Mouse (Mus musculus) monocyte, adult 2 months (primary cell): ENCODE results near the gene Steap3.

Experiments
- DNase-seq, 2 experiments: peaks; one replicate each; pipeline ENCODE4 v3.0.0; 2022; ENCODE audit warnings: low spot score in 2 of 2, low read depth in 1 of 2

Steap3 gene

DNA sequence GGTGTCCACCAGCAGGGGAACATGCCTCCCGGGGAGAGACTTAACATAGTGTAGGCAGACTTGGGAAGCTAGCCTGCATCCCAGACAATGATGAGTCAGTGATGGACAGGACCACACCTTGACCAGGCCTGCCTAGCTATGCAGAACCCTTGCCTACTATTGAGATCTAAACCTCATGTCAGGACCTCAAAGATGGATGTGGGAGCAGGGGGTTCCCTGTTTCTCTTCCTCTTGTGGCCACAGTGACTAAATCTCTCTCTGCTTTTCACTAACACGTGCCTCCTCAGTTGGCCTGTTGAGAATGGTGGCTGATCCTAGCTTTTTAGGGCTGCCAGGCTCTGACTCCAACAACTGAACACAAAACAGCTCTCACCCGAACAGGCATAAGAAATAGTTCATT is 70.0 kb downstream of the Steap3 start:
- peak; percentile 3 to 18 for DNase-seq

DNA sequence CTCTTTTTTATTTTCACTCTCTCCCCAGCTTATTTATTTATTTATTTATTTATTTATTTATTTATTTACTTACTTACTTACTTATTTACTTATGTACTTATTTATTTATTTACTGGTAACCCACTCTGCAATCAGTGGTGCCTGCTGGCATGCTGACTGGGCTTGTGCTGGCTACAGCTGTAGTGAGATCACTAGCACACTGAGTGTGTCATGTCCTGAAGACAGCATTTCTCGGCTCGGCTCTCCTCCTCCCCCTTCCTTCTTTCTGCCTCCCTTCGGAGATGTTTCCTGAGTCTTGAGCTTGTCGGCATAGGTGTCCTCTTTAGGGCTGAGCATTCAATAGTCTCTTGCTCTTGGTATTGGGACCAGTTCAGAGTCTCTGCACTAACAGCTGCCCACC is 73.6 kb downstream of the Steap3 start:
- DNase-seq, result no peak

DNA sequence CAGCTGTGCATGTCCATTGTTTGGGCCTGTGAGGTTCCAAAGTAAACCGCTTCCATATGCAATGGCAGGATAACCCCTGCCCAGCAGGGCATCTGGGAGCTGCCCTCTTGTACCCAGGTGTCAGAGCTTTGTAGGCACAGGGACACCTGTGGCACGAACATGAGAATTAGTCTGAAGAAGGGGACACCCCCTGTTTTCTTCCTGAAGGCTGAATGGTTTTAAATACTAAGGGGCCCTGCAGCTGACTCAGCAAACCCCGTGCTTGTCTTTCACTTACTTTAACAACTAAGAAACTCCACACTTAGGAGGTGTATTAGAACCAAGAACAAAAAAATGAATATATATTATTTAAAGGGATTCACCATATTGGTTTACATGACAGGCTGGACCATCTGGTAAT is 74.4 kb downstream of the Steap3 start:
- no peak for DNase-seq

DNA sequence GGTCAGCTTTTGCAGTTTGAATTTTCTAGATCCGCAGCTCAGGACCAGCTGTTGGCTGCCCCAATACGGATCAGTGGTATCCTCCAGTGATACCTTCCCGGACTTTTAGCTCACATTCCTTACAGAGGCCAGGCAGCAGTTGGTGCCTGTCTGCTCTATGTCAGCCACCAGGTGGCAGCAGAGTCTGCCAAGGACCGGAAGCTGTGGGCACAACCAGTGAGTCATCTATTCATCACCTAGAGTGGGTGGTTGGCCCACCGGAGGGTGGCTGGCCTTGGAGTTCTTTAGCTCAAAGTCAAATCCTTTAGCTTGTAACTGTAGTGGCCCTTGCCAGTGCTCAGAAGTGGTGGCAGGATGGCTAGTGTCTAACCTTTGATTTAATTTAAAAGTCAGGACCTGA is 75.3 kb downstream of the Steap3 start:
- peak; percentile 12 to 22 for DNase-seq

DNA sequence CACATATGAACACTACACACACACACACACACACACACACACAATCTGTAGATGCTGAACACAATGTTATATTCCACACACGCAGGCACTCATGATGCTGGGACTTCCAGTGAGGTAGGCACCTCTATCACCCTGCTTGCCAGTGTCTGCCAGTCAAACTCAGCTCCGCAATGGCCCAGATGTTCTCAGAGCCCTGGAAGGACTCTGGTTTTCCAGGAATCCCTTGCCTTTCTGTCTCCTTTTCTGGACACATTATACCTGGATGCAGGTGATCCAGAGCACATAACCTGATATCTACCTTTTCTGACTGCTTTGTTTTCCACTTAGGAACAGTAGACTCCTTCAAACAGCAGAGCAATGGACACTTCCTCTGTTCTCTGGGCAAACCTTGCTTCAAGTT is 75.8 kb downstream of the Steap3 start:
- no peak for DNase-seq

DNA sequence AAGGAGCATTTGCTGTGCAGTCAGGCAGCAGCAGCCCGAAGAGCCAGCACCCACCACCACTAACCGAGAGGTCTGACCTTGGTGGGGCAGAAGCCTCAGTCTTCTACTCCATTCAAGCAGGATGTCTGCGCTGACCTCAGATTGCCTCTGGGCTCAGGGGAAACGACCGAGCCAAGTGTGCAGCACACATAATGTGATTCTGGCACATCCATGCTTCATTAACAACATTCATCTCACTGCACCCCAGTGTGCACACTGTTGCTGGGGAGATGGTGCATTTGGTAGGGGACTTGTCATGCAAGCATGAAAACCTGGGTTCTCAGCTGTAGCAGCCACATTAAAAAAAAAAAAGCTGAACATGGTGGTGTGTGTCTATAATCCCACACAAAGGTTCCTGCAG is 76.6 kb downstream of the Steap3 start:
- no peak for DNase-seq

DNA sequence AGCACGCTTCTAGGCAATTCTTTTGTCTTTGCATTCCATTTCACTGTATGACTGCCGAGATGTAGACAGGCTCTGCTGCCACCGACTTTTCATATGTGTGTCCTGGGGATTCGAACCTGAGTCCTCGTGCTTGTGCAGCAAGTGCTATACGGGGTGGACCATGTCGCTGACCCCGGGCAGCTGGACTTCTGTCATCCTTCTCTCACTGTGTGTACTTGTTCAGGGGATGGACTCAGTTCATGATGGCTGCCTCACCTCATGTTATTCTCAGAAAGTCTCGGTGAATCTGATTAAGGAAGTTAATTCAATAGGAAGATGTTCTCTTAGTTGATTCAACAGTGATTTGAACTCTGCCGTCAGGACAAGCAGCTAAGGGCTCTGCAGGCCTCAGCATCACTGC is 78.9 kb downstream of the Steap3 start:
- no peak for DNase-seq

DNA sequence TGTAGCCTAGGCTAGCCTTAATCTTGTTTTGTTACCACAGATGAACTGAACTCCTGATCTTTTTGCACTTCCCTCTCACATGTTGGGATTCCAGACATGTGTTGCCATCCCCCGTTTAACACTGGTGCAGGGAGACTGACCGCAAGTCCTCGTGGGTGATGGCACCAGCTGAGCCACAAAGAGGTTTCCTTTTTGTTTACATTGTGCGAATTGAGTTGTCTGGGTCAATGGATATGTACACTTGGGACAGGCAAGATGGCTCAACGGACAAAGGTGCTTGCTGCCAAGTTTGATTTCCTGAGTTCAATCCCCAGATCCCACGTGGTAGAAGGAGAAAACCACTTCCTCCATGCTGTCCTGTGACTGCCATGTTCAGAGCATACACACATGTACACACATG is 80.2 kb downstream of the Steap3 start:
- no peak for DNase-seq

DNA sequence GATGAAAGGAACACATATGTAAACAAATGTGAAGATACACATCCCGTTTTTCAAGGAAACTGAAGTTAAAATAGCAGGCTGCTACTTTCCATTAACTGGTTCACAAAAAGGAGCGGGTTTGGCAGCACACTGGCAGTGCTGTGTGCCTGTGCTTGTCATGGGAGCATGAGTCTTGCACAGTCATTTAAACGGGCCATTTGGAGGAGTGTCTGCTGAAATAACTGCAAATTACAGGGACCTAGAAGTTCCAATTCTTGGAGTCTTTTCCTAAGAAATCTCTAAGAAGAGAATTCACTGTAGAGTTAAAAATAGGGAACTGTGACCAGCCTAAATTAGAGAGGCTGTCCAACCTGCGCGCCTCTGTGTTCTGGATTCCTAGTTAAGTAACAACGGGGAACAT is 81.6 kb downstream of the Steap3 start:
- DNase-seq, result no peak

DNA sequence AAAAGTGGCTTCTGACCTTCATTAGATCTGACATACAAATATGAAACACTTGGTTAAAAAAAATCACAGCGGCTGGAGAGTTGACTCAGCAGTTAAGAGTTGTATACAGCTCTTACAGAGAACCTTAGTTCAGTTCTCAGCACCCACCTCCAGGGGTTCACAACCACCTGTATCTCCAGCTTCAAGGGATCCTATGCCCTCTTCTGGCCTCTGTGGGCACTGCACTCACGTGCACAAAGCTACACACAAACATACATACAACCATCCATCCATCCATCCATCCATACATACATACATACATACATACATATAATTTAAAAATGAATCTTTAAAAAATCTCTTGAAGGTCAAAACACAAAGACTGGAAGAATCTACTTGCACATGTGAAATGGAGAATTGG is 82.2 kb downstream of the Steap3 start:
- no peak for DNase-seq

DNA sequence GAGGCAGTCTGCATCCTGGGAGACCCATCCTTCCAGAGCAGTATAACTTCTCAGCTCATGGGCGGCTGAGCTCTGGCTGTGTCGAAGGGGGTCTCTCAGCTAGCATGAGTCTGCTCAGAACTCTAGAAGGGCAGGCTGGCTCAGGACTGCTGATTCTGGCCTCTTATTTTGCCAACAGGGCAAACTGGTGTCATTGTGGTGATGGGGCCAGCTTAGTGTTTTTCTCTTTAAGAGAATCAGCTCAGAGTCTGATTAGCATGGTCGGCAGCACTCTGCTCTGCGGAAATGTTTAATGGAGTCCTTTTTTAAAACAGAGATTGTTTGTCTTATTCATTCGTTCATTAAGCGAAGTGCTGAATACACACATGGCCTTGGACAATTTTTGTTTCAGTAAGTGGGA is 83.3 kb downstream of the Steap3 start:
- DNase-seq, result no peak

DNA sequence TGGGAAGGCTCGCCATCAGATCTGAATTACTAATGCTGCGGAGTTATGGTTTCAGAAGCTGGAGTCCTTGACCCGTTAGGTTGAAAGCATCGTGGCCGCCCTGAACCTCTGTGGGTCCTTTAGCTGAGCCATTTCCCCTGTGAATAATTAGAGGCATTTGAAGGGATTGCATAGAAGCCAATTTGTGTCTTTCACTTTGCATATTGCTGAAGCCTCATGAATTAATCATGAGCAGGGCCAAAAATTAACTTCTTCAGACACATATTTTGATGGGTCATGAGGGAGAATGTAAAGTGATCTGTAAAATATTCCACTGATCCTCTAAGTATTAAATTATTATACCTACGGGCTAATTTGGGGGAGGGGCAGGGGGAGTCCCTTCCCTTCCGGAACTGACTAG is 85.4 kb downstream of the Steap3 start:
- DNase-seq, result no peak

DNA sequence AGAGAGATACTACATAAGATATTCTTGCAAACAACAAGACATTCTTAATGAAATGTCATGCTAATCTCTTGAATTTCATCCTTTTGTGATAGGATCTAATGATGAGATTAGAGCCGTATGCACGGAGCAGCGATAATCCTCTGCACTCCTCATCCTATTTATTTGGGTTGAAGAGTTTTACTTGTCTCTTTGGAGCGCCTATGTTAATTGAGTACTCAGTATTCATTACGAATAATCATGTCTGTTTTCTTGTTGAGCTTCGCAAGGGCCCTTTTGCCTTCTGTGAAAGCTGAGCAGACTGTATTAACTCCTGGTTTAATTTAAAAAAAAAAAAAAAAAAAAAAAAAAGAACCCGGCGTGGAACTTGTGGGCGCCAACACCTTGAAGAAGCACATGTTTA is 85.8 kb downstream of the Steap3 start:
- no peak for DNase-seq

DNA sequence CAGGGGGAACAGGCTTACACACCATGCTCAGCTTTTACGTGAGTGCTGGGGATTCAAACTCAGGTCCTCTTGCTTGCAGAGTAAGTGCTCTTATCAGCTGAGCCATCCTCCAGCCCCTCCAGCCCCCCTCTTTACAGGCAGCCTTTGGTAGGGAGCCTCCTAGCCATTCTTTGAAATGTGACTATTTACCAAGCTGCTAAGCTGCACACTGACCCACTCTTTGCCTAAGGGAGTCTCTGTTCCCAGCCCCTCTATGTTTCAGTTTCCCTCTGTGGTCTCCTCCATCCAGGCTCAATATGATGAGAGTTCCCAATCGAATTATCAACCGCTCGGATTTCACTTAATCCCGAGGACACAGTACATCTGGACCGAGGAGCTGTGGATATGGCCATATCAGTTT is 86.3 kb downstream of the Steap3 start:
- DNase-seq, result no peak

DNA sequence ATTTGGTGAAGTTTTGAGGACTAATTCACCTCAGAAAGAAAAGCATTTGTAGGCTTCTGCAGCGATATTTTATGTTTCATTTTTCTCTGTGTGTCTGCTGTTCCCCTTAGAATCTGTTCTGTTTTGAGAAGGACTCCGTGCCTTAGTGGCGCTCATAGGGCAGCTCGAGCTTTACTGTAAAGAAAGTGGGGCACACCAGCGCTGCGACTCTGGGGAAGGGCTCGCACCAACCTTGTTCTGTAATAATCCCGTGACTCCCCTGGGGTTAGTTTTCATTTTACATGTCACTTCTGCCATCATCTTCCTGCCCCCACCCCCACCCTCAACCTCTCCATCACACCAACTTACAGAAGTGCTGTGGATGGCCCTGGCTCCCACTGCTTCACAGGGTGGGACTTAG is 95.4 kb downstream of the Steap3 start:
- no peak for DNase-seq

DNA sequence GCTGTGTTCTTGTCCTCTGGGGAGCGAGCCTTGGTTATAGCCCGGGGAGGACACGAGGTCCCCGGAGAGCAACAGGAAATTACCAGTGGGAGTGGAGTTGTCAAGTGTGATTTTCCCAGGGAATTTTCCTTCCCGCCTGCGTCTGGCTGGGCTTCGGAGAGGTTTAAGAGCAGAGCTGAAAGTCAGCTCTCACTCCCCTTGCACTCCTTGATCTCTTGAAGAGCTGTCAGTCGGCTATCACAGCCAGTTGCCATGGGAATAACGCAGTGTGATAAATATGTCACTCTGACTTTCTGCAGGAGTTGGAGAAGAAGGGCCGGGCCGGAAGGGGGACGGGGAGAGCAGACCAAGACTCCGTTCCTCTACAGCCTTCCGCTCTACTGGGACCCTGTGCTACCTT is 96.2 kb downstream of the Steap3 start:
- no peak for DNase-seq

DNA sequence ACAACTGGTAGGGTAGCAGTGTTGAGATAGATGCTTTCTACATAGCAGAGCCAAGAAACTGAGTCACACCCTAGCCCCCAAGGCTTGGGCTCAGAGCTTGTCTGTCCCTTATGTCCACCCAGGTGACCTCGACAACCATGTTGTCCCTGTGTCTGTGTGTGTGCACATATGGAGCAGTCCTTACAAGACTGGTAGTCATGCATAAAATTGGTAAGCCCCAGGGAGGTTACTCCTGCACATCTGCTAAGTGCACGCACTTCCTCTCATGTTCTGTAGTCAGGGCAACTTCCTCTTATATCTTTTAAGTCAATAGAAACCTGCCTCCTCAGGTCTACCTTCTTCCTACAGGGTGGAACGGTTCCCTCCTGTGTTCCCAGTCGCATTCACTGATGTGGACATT is 97.5 kb downstream of the Steap3 start:
- no peak for DNase-seq

DNA sequence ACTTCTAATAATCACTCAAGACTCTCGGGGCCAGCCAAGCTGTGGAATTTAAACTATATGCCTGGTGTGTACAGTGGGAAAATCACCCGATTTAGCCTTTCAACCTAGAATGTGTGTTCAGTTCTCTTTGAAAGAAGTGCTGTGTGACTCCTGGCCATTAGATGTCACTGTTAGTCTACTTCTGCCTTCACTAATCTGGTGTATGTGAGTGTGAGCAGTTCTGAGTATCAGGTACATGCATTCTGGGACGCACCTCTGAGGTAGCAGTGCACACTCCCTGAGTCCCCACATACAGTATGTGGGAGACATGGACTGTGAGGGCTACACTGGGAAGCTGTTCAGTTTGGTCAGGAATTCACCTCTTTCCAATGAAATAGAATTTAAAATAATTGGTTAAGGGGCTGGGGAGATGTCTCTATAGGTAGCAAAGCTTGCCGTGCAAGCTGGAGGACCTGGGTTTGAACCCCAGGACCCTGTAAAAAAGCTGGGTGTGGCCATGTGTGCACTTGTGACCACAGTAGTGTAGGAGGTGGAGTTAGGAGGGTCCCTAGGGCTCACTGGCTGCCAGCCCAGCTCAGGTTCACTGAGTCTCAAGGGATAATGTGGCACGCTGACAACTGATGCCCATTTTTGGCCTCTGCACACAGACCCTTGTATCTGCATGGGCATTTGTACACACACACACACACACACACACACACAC is 100.5 kb downstream of the Steap3 start:
- no peak for DNase-seq

DNA sequence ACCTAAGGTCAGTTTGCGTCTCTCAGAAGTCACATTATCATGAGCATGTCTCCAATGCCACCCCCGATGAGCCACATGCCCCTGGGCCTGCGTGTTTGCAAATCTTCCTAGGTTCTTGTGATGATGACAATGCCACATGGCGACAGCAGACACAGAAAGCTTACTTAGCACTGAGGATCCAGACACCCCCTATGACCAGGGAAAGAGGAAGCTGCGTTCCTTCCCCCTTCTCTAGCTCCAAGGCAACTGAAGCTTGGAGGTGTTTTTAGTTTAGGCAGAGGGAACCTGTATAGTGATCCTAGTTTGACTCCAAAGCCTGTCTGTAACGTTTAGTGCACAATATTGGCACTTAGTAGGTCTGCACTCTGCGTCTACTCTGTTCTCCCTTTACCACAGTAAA is 102.2 kb downstream of the Steap3 start:
- DNase-seq, result no peak

DNA sequence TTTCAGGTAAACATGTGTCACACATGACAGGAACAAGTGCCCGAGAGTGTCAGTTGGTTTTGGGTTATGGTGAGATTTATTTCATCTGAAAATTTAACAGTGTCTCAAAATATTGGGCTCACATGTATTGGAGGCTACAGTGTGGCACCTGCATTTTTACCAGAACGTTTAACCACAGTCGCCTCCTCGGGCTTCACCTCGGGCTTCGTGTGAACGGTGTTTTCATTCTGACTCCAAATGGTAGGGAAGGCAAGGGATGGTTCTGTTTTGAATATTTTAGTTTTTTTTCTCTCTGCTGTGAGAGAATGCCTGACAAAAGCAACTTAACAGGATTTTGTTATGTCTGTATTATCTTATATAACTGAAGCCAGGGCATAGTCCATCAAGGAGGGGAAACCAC is 103.8 kb downstream of the Steap3 start:
- DNase-seq, result no peak

DNA sequence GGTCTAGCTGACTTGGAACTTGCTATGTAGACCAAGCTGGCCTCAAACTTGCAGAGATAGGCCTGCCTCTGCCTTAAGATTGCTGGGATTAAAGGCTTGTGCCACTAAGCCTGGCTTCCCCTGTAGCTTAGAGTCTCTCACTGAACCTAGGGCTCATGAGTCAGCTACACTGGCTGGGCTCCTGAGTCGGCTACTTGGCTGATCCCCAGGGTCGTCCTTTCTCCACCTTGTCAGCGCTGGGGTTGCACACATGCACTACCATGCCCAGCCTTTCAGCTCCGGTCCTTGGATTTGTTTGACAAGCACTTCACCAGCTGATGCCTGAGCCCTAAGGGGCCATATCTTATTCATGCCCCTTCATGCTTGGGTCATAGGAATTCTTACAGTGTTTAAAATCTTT is 104.5 kb downstream of the Steap3 start:
- no peak for DNase-seq

DNA sequence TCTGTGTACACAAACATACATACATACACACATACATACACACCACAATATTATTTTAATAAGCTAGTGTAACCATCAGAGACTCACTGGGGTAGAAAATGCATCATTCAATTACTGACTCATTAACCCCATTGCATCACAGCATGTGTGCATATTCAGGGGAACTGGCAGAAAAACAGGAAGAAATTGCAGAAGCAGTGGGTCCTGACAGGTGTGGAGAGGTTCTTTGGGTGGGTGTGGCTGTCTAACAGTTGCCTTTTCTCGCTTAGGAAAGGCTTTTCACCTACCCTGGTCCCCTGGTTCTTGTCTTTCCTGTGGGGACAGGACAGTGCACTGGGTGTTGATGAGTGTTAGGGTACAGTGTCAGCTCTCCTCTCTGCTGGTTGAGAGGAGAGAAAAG is 109.9 kb downstream of the Steap3 start:
- no peak for DNase-seq

DNA sequence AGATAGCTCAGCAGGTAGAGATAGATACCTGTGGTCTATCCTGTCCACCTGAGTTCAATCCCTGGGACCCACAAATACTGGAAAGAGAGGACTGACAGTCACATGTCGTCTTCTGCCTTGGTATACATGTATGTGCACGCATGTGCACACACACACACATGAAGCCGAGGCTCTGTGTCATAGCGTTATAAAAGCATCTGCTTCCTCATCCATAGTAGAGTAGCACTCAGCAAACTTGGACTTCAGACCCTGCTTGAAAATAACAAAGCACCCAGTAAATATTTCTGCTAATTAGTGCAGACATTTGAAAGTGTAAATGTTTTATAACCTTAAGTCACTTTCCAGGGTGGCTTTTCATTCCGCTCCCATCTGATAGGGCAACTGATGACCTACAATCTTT is 111.0 kb downstream of the Steap3 start:
- no peak for DNase-seq
